Mouse (Mus musculus) embryo, embryonic 10.5 days (tissue): ENCODE data around the gene Inpp5a.
"Not testable (repeated sequence)": the region's sequence is repeated elsewhere in the genome, so short reads cannot be mapped to it uniquely, and the experiment has no call there.

Source experiments
- DNase-seq: peaks from one replicate; pipeline ENCODE4 v3.0.0-alpha.2; 2015; ENCODE audit warnings: low spot score

Inpp5a gene

GRCm38 (mm10) chr7:139400926-139401325, 12.0 kb downstream of the Inpp5a start:
- no peak for DNase-seq

DNA sequence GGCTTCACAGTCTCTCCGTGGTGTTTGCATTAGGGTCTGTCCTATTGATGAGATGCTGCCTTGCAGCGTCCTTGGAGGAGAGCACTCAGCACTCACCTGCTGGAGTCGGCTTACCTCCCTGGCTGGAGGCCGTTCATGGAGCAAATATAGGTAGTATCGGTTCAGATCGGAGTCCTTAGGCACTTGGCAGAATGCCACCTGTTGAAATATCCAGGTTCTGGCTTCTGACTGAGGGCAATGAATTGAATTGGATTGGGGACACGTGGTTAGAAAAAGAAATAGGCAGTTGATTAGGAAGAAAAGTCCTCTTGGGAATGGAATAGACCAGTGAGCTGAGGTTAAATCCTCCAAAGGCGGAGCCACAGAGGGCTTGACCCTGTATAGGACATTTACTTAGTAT, 12.9 kb downstream of the Inpp5a start:
- no peak for DNase-seq

DNA sequence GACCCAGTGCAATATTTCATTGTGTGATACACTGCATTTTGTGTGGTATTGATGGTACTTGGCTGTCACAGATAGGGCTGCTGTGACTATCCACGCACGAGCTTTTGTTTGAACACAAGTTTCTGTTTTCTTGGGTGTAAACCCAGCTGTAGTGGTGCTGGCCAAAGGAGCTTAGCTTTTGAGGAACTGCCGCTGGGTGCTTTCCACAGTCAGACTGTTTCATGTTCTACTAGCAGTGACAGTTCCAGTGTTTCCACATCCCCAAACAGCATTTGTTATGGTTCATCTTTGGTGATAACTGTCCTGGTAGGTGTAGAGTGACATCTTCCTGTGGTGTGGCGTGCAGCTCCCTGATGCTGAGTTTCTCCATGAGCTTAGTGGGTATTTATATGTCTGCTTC, 13.8 kb downstream of the Inpp5a start:
- DNase-seq: no peak

DNA sequence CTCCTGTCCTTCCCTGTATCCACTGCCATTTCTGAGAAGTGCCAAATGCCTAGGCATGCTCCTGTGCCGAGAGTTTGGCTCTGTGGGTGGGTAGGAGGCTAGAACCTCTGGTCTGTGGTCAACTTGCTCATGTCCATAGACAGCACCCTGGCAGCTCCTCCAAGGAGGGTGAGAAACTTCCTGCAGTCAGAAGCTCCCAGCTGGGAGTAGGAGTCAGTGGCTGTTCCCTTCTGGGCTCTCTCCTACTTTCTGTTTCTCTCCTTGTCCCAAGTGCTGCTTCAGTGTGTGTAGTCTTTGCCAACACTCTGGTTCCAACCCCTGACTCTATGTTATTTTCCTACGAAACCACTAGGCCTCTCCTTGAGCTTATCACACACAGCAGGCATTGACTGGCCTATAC, 17.7 kb downstream of the Inpp5a start:
- no peak for DNase-seq

GRCm38 (mm10) chr7:139407966-139408365, 19.1 kb downstream of the Inpp5a start:
- no peak for DNase-seq

GRCm38 (mm10) chr7:139409903-139410302, 21.0 kb downstream of the Inpp5a start:
- DNase-seq: no peak

GRCm38 (mm10) chr7:139412223-139412950, 23.5 kb downstream of the Inpp5a start:
- DNase-seq: no peak

DNA sequence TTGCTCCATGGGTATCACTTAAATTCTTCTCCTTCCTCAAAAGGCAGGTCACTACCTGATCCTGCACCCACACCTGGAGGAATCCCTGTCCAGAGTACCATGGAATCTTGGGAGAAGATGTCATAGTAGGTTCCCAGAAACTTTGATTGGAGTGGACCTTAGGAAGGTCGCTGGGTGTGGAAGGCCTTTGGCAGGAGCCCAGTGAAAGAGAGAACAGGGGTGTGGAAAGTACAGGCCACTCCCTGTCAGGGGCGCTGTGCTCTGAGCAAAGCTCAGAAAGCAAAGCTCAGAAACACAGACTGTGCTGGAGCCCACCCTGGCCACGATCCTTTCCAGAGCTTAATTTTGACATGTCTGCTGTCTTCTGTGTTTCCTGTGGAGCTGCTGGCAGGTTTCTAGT, 24.5 kb downstream of the Inpp5a start:
- DNase-seq: no peak

DNA sequence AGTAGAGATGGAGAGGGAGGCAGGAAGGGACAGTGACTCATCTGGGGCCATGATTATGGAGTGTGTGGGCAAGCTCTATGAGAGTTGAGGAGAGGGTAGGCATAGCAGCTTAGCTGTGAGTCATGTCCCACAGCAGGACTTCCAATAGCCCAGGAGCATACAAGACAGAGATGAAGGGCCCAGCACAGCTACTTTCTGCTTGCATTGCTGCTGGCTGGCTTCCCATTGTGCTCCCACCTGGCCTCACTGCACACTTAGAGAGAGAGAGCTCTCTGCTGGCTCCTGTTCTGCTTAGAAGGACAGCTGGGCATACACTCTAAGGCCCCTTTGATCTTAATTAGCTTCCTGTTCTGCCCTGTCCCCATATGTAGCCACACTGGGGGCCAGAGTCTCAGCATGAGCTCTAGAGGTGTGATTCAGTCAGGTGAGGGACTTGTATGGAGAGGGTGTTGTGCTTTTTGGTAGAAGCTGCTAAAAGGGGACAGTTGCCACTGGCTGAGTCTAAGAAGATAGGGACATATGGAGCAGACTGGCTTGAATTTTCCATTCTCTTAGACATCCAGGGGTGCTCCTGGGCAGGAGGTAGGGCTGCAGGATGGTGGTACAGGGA, 26.8 kb downstream of the Inpp5a start:
- no peak for DNase-seq

GRCm38 (mm10) chr7:139418371-139418770, 29.5 kb downstream of the Inpp5a start:
- DNase-seq: no peak

- DNase-seq: no peak
Measured at GRCm38 (mm10) chr7:139422827-139423226, 33.9 kb downstream of the Inpp5a start.

GRCm38 (mm10) chr7:139434095-139434830, 45.4 kb downstream of the Inpp5a start:
- DNase-seq: no peak

DNA sequence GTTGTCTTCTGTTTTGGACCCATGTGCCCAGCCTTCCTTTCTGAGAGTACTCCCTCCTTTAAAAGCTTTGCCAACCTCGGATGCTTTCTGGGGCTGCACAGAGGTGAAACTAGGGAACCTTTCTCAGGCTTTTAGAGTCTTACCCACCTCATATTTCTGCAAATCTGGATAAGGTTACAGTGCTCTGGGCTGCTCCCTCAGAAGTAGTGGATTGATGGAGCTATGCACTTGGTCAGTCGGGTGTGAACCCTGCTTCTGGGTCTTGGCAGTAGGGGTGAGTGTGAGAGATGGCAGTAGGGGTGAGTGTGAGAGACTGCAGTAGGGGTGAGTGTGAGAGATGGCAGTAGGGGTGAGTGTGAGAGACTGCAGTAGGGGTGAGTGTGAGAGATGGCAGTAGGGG, 46.0 kb downstream of the Inpp5a start:
- not testable (repeated sequence) for DNase-seq

- no peak for DNase-seq
Measured at GRCm38 (mm10) chr7:139435749-139436148, 46.8 kb downstream of the Inpp5a start.

- no peak for DNase-seq
Measured at GRCm38 (mm10) chr7:139436951-139437350, 48.0 kb downstream of the Inpp5a start.

- no peak for DNase-seq
Measured at GRCm38 (mm10) chr7:139437471-139437870, 48.6 kb downstream of the Inpp5a start.

DNA sequence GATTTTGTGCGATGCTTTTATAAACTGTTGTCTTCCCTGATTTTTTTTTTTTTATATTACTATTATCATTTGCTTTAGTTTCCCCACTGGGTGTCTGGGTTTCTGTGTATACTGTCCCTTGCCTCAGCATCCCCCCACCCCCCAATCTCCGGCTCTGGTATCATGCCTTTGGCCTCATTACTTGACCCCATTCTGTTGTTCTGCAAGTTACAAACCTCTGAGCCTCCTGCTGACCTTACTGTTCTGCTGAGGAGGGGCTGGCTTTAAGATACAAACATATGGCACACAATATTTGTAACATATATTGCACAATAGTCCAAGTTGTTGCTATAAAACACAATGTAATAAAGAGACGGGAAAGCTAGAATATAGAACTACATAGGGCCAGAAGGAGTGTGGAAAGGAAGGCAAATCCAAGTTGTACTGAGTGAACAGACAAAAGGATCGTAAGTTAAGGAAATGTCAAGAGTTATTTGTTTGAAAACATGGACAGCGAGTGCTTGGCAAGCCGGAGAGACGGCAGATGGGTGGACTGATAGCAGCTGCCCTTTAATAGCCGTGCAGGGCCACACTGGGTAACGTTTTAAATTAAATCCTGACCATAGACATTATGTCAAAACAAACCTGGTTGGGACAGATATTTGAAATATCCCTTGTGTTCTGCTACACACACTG, 49.2 kb downstream of the Inpp5a start:
- DNase-seq: no peak

GRCm38 (mm10) chr7:139438601-139438945, 49.7 kb downstream of the Inpp5a start:
- DNase-seq: no peak

- DNase-seq: no peak
Measured at GRCm38 (mm10) chr7:139439031-139439430, 50.1 kb downstream of the Inpp5a start.

DNA sequence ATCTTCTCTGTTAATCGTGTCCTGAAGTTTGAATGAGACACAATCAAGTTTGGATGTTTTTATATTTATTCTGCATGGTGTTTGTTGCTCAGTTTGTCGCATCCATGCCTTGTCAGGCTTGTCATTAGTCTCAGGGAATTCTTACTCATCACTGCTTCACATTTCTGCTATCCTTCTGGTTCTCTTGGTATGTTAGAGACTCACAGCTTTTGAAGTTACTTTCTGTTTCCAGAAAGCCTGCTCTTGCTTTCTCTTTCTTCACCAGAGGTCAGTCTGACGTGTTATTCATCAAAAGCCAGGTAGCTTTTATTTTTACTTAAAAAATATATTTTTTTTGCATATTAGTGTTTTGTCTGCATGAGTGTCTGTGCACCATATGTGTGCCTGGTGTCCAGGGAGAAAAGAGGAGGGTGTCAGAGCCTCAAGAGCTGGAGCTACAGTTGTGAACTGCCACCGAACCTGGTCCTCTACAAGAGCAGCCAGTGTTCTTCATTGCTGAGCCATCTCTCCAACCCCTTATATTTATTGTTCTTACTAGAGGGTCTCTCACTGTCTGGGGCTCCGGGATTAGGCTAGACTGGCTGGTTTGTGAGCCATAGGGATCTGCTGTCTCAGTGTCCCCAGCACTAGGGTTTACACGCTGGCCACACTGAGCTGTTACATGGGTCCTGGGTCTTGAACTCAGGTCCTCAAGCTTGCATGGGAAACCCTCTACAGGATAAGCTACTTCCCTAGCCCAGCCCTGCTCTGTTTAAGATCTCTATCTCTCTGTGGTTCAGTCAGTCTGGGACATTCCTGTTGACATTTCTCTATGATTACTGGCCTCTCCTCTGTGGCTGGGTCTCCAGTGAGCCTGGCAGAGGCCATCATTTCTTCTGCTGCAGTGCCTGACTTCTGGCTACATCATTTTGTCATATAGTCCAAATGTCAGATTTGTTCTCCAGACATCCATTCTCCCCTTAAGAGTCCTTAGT, 51.3 kb downstream of the Inpp5a start:
- no peak for DNase-seq

GRCm38 (mm10) chr7:139441022-139441421, 52.1 kb downstream of the Inpp5a start:
- DNase-seq: no peak
